Mouse (Mus musculus): ENCODE results near the gene Trio. TPM values are rescaled to one million over a fixed set of nuclear protein-coding genes. Genes with fewer than 3 reads are reported as not detected.
A peak's percentile ranks its signal among the peaks of the same experiment; 100 is the strongest.

Trio gene
- polyA plus RNA-seq, 1 experiment from 2014 or later = 64.8 TPM

- 25% methylated on average over 12 of the region's 12 CpGs for WGBS
Measured at GRCm38 (mm10) chr15:27810793-27811488, 214.7 kb downstream of the Trio start.

GRCm38 (mm10) chr15:27810262-27810661 is 215.4 kb downstream of the Trio start:
- WGBS = 8% methylated on average over 7 of the region's 7 CpGs
- ATAC-seq (ENCODE audit: low FRiP score, low read depth) = no peak
- 0 out of 2 replicates have a peak overlapping the region, but pooled peaks have one; percentile 0 for H3K4me2 ChIP-seq (replicated peaks)
- H3K9ac ChIP-seq = no peak overlapping the region
- peak overlapping the region; percentile 88 for H3K27ac ChIP-seq
- H3K27me3 ChIP-seq = no peaks in the 10 kb centered on the region
- H3K4me1 ChIP-seq = peaks cover 80% of the 10 kb centered on the region
- no peak overlapping the region for H3K4me3 ChIP-seq
- peaks cover 27% of the 10 kb centered on the region for H3K36me3 ChIP-seq
- no peaks in the 10 kb centered on the region for H3K9me3 ChIP-seq

More at GRCm38 (mm10) chr15:27810793-27811488, 214.7 kb downstream of the Trio start:
- peaks cover 30% of the 10 kb centered on the region for H3K36me3 ChIP-seq
- H3K27me3 ChIP-seq = no peaks in the 10 kb centered on the region
- 0 out of 2 replicates have a peak overlapping the region, but pooled peaks have one; percentile 7 for H3K4me2 ChIP-seq (replicated peaks)
- H3K9ac ChIP-seq = no peak overlapping the region
- H3K4me1 ChIP-seq = peaks cover 80% of the 10 kb centered on the region
- H3K9me3 ChIP-seq = no peaks in the 10 kb centered on the region
- peak overlapping the region; percentile 88 for H3K27ac ChIP-seq
- no peak for ATAC-seq (ENCODE audit: low FRiP score, low read depth)
- H3K4me3 ChIP-seq = no peak overlapping the region

- 23% methylated on average over 5 of the region's 5 CpGs for WGBS
- Histone ChIP-seq H3K9me3 (no peaks in the 10 kb centered on the region), H3K4me3 (no peak overlapping the region), H3K4me2 (replicated peaks) (peak overlapping the region; percentile 37; the same call in 1 of the 2 replicates), H3K9ac (no peak overlapping the region; the same call in 1 of the 2 replicates), H3K36me3 (peaks cover 31% of the 10 kb centered on the region), H3K4me1 (peaks cover 84% of the 10 kb centered on the region), H3K27ac (peak overlapping the region; percentile 88), H3K27me3 (no peaks in the 10 kb centered on the region)
- ATAC-seq (ENCODE audit: low FRiP score, low read depth) = peak; percentile 69
Measured at GRCm38 (mm10) chr15:27808596-27809276, 216.9 kb downstream of the Trio start.

GRCm38 (mm10) chr15:27806219-27806618 is 219.4 kb downstream of the Trio start:
- peaks cover 29% of the 10 kb centered on the region for H3K36me3 ChIP-seq
- 37% methylated on average over 10 of the region's 10 CpGs for WGBS
- no peaks in the 10 kb centered on the region for H3K9me3 ChIP-seq
- no peak overlapping the region for H3K4me3 ChIP-seq
- no peaks in the 10 kb centered on the region for H3K27me3 ChIP-seq
- peak; percentile 52 for ATAC-seq (ENCODE audit: low FRiP score, low read depth)
- peak overlapping the region; percentile 69 for H3K27ac ChIP-seq
- H3K4me2 ChIP-seq (replicated peaks) = peak overlapping the region; percentile 30
- peak overlapping the region; percentile 43 for H3K9ac ChIP-seq
- peaks cover 100% of the 10 kb centered on the region for H3K4me1 ChIP-seq

GRCm38 (mm10) chr15:27805654-27806053 is 220.0 kb downstream of the Trio start:
- no peaks in the 10 kb centered on the region for H3K27me3 ChIP-seq
- no peaks in the 10 kb centered on the region for H3K9me3 ChIP-seq
- WGBS = 61% methylated on average over 16 of the region's 16 CpGs
- peak overlapping the region; percentile 69 for H3K27ac ChIP-seq
- ATAC-seq (ENCODE audit: low FRiP score, low read depth) = no peak
- H3K4me2 ChIP-seq (replicated peaks) = peak overlapping the region; percentile 30; the same call in 1 of the 2 replicates
- H3K4me3 ChIP-seq = no peak overlapping the region
- peaks cover 32% of the 10 kb centered on the region for H3K36me3 ChIP-seq
- peaks cover 97% of the 10 kb centered on the region for H3K4me1 ChIP-seq
- peak overlapping the region; percentile 31; the same call in 1 of the 2 replicates for H3K9ac ChIP-seq

- Histone ChIP-seq H3K4me3 (no peak overlapping the region), H3K36me3 (peaks cover 36% of the 10 kb centered on the region), H3K9me3 (no peaks in the 10 kb centered on the region), H3K4me2 (replicated peaks) (no peak overlapping the region; the same call in 1 of the 2 replicates), H3K27ac (peak overlapping the region; percentile 55), H3K9ac (no peak overlapping the region), H3K27me3 (no peaks in the 10 kb centered on the region), H3K4me1 (peaks cover 85% of the 10 kb centered on the region)
- no peak for ATAC-seq (ENCODE audit: low FRiP score, low read depth)
- WGBS = 82% methylated on average over 14 of the region's 14 CpGs
Measured at GRCm38 (mm10) chr15:27804447-27804846, 221.2 kb downstream of the Trio start.

- no peak for ATAC-seq (ENCODE audit: low FRiP score, low read depth)
- Histone ChIP-seq H3K4me3 (no peak overlapping the region), H3K4me1 (peaks cover 81% of the 10 kb centered on the region), H3K9ac (no peak overlapping the region), H3K9me3 (no peaks in the 10 kb centered on the region), H3K27me3 (no peaks in the 10 kb centered on the region), H3K4me2 (replicated peaks) (no peak overlapping the region; the same call in 1 of the 2 replicates), H3K27ac (peak overlapping the region; percentile 55), H3K36me3 (peaks cover 39% of the 10 kb centered on the region)
- WGBS = 53% methylated on average over 18 of the region's 18 CpGs
Measured at GRCm38 (mm10) chr15:27803568-27804345, 221.9 kb downstream of the Trio start.

GRCm38 (mm10) chr15:27802243-27802642 is 223.4 kb downstream of the Trio start:
- no peaks in the 10 kb centered on the region for H3K9me3 ChIP-seq
- 85% methylated on average over 12 of the region's 12 CpGs for WGBS
- H3K4me1 ChIP-seq = peaks cover 81% of the 10 kb centered on the region
- no peak overlapping the region for H3K4me2 ChIP-seq (replicated peaks)
- no peak overlapping the region; the same call in 1 of the 2 replicates for H3K27ac ChIP-seq
- H3K36me3 ChIP-seq = peaks cover 46% of the 10 kb centered on the region
- no peak overlapping the region for H3K4me3 ChIP-seq
- H3K9ac ChIP-seq = no peak overlapping the region
- H3K27me3 ChIP-seq = no peaks in the 10 kb centered on the region
- ATAC-seq (ENCODE audit: low FRiP score, low read depth) = no peak

GRCm38 (mm10) chr15:27801177-27801576 is 224.5 kb downstream of the Trio start:
- peaks cover 81% of the 10 kb centered on the region for H3K4me1 ChIP-seq
- H3K27ac ChIP-seq = no peak overlapping the region
- ATAC-seq (ENCODE audit: low FRiP score, low read depth) = no peak
- no peak overlapping the region for H3K4me3 ChIP-seq
- no peak overlapping the region for H3K4me2 ChIP-seq (replicated peaks)
- no peaks in the 10 kb centered on the region for H3K27me3 ChIP-seq
- H3K9ac ChIP-seq = no peak overlapping the region
- 72% methylated on average over 4 of the region's 4 CpGs for WGBS
- no peaks in the 10 kb centered on the region for H3K9me3 ChIP-seq
- H3K36me3 ChIP-seq = peaks cover 46% of the 10 kb centered on the region

GRCm38 (mm10) chr15:27797480-27798155 is 228.0 kb downstream of the Trio start:
- peak overlapping the region; percentile 21 for H3K4me2 ChIP-seq (replicated peaks)
- WGBS = 17% methylated on average over 20 of the region's 20 CpGs
- H3K9me3 ChIP-seq = no peaks in the 10 kb centered on the region
- peaks cover 79% of the 10 kb centered on the region for H3K4me1 ChIP-seq
- no peaks in the 10 kb centered on the region for H3K27me3 ChIP-seq
- H3K27ac ChIP-seq = peak overlapping the region; percentile 95
- H3K9ac ChIP-seq = peak overlapping the region; percentile 45; the same call in 1 of the 2 replicates
- ATAC-seq (ENCODE audit: low FRiP score, low read depth) = peak; percentile 76
- peaks cover 30% of the 10 kb centered on the region for H3K36me3 ChIP-seq
- no peak overlapping the region for H3K4me3 ChIP-seq

- Histone ChIP-seq H3K4me1 (peaks cover 79% of the 10 kb centered on the region), H3K27me3 (no peaks in the 10 kb centered on the region), H3K36me3 (peaks cover 23% of the 10 kb centered on the region), H3K9me3 (no peaks in the 10 kb centered on the region), H3K4me3 (no peak overlapping the region), H3K27ac (peak overlapping the region; percentile 95), H3K4me2 (replicated peaks) (peak overlapping the region; percentile 21), H3K9ac (0 out of 2 replicates have a peak overlapping the region, but pooled peaks have one; percentile 45)
- 44% methylated on average over 7 of the region's 7 CpGs for WGBS
- ATAC-seq (ENCODE audit: low FRiP score, low read depth) = 0 out of 2 replicates have a peak, but pooled peaks have one; percentile 16
Measured at GRCm38 (mm10) chr15:27796868-27797222, 228.8 kb downstream of the Trio start.
